Mouse (Mus musculus) megakaryocyte, embryonic 14.5 days (primary cell): ENCODE results near the gene Cd247.

Source experiments
- FLI1 ChIP-seq: IDR thresholded peaks from 2 replicates; pipeline ENCODE4 v1.6.1; 2012; ENCODE audit warnings: low read length, inconsistent platforms, mixed read lengths
- GATA1 ChIP-seq: IDR thresholded peaks from 3 replicates; pipeline ENCODE4 v1.6.1; 2012; ENCODE audit warnings: mixed read lengths, low read length, inconsistent platforms, borderline replicate concordance

DNA sequence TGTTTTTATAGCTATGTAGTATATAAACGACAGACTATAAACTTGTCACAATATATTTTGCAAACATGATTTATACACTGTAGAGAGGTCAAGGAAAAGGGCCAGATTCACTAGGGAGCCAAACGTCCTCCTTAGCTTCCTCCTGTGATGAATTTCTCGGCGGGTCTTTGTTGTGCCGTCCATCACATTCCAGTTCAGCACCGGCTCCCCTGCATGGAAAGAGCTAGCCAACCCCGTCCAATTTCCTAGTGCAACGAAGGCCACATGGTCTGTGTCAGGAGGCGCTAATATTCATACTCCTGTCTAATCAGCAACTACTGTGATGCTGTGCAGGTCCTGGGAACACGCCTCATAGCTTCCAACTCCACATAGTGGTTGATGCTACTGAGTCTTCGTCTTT, 40.4 kb upstream of the Cd247 start:
- no peak for TF ChIP-seq FLI1
- no peak for TF ChIP-seq GATA1
